Mouse (Mus musculus) heart, adult 2 months (tissue): ENCODE data around the gene Capn11.

Source experiments
- CTCF ChIP-seq: fragments of 200-600 bp; IDR thresholded peaks from 2 replicates; pipeline ENCODE4 v1.8.1; 2022; ENCODE audit warnings: antibody characterized with exemption, mild to moderate bottlenecking, moderate library complexity
- EP300 ChIP-seq: fragments of 200-500 bp; IDR thresholded peaks from 2 replicates; pipeline ENCODE4 v1.6.1; 2011; ENCODE audit warnings: low read depth, low read length, control low read depth; ENCODE audit not compliant: insufficient read depth
- POLR2A ChIP-seq: fragments of 200-500 bp; IDR thresholded peaks from 2 replicates; pipeline ENCODE4 v1.6.1; 2011; ENCODE audit warnings: mild to moderate bottlenecking, low read depth, low read length, control low read depth; ENCODE audit not compliant: insufficient read depth

GRCm38 (mm10) chr17:45592606-45593431, 66.3 kb downstream of the Capn11 start:
- TF ChIP-seq EP300, result no peak
- TF ChIP-seq POLR2A, result 0 out of 2 replicates have a peak, but pooled peaks have one; percentile 8
- no peak for TF ChIP-seq CTCF
